Comparison of ENCODE assay signal across 19 mouse cellular contexts in genomic region chr1:184169967-184170366, GRCm38 (mm10).
"Had no signal": no experiment of that assay in that cellular context is flagged by ENCODE, and none has a peak within 500 bp of the region (broad histone marks: within the 10 kb centered on the region; RNA-seq: fewer than 3 reads in every experiment).

No protein-coding gene starts in this region.

- DNase-seq: kidney, adult 18-20 months; kidney, adult 9 months; kidney, postnatal 14 days; kidney, postnatal 4 days; left cerebral cortex, postnatal 4 days; liver, postnatal 0 days; retina, postnatal 1 day; right cerebral cortex, postnatal 25 days; spleen, adult 18-20 months; thymus, postnatal 25 days had no signal

- H3K4me1 ChIP-seq: limb, embryonic 12.5 days; limb, embryonic 15.5 days; neural tube, embryonic 12.5 days; stomach, embryonic 15.5 days had no signal

- H3K9me3 ChIP-seq: limb, embryonic 12.5 days; limb, embryonic 15.5 days; midbrain, embryonic 13.5 days; neural tube, embryonic 12.5 days; stomach, embryonic 15.5 days had no signal

- H3K27me3 ChIP-seq: limb, embryonic 12.5 days; limb, embryonic 15.5 days; midbrain, embryonic 13.5 days; neural tube, embryonic 12.5 days; stomach, embryonic 15.5 days had no signal

- H3K4me2 ChIP-seq: limb, embryonic 12.5 days; limb, embryonic 15.5 days; liver, embryonic 11.5 days; midbrain, embryonic 13.5 days; neural tube, embryonic 12.5 days; stomach, embryonic 15.5 days had no signal

- H3K36me3 ChIP-seq: limb, embryonic 12.5 days; limb, embryonic 15.5 days; midbrain, embryonic 13.5 days; neural tube, embryonic 12.5 days; stomach, embryonic 15.5 days had no signal

- H3K27ac ChIP-seq: limb, embryonic 12.5 days; limb, embryonic 15.5 days; liver, embryonic 14.5 days; macrophage; midbrain, embryonic 13.5 days; neural tube, embryonic 12.5 days; stomach, embryonic 15.5 days had no signal

- ATAC-seq: intestine, embryonic 16.5 days; liver, postnatal 0 days; midbrain, embryonic 13.5 days had no signal

- H3K9ac ChIP-seq: limb, embryonic 12.5 days; limb, embryonic 15.5 days; liver, embryonic 14.5 days; liver, postnatal 0 days; midbrain, embryonic 13.5 days; neural tube, embryonic 12.5 days; stomach, embryonic 15.5 days had no signal

- H3K4me3 ChIP-seq: limb, embryonic 12.5 days; limb, embryonic 15.5 days; midbrain, embryonic 13.5 days; neural tube, embryonic 12.5 days; stomach, embryonic 15.5 days had no signal
